Mouse (Mus musculus): ENCODE measurements around the gene Macrod1.

Macrod1 gene

GRCm38 (mm10) chr19:7168423-7168822 is 111.8 kb downstream of the Macrod1 start:
- DNase-seq (ENCODE audit: low read depth, low spot score) = no peak

- peak; percentile 80 for DNase-seq (ENCODE audit: low read depth, low spot score)
Measured at GRCm38 (mm10) chr19:7170916-7171315, 114.3 kb downstream of the Macrod1 start.

- no peak for DNase-seq (ENCODE audit: low read depth, low spot score)
Measured at GRCm38 (mm10) chr19:7171447-7171846, 114.8 kb downstream of the Macrod1 start.

GRCm38 (mm10) chr19:7172051-7172866 is 115.6 kb downstream of the Macrod1 start:
- no peak for DNase-seq (ENCODE audit: low read depth, low spot score)

- no peak for DNase-seq (ENCODE audit: low read depth, low spot score)
Measured at GRCm38 (mm10) chr19:7176041-7176696, 119.6 kb downstream of the Macrod1 start.

- DNase-seq (ENCODE audit: low read depth, low spot score) = no peak
Measured at GRCm38 (mm10) chr19:7177804-7178511, 121.3 kb downstream of the Macrod1 start.

- peak; percentile 51 for DNase-seq (ENCODE audit: low read depth, low spot score)
Measured at GRCm38 (mm10) chr19:7178841-7179452, 122.3 kb downstream of the Macrod1 start.

- DNase-seq (ENCODE audit: low read depth, low spot score) = peak; percentile 43
Measured at GRCm38 (mm10) chr19:7180756-7181405, 124.3 kb downstream of the Macrod1 start.

GRCm38 (mm10) chr19:7181496-7181895 is 124.9 kb downstream of the Macrod1 start:
- no peak for DNase-seq (ENCODE audit: low read depth, low spot score)

- no peak for DNase-seq (ENCODE audit: low read depth, low spot score)
Measured at GRCm38 (mm10) chr19:7182273-7182949, 125.8 kb downstream of the Macrod1 start.

- DNase-seq (ENCODE audit: low read depth, low spot score) = no peak
Measured at GRCm38 (mm10) chr19:7183419-7183818, 126.8 kb downstream of the Macrod1 start.

- no peak for DNase-seq (ENCODE audit: low read depth, low spot score)
Measured at GRCm38 (mm10) chr19:7185059-7185458, 128.4 kb downstream of the Macrod1 start.

- no peak for DNase-seq (ENCODE audit: low read depth, low spot score)
Measured at GRCm38 (mm10) chr19:7185715-7186291, 129.2 kb downstream of the Macrod1 start.

- DNase-seq (ENCODE audit: low read depth, low spot score) = no peak
Measured at GRCm38 (mm10) chr19:7187157-7187556, 130.5 kb downstream of the Macrod1 start.

- no peak for DNase-seq (ENCODE audit: low read depth, low spot score)
Measured at GRCm38 (mm10) chr19:7189026-7189425, 132.4 kb downstream of the Macrod1 start.

GRCm38 (mm10) chr19:7190986-7191385 is 134.4 kb downstream of the Macrod1 start:
- no peak for DNase-seq (ENCODE audit: low read depth, low spot score)

- no peak for DNase-seq (ENCODE audit: low read depth, low spot score)
Measured at GRCm38 (mm10) chr19:7191639-7192038, 135.0 kb downstream of the Macrod1 start.

GRCm38 (mm10) chr19:7192561-7192967 is 136.0 kb downstream of the Macrod1 start:
- no peak for DNase-seq (ENCODE audit: low read depth, low spot score)

- no peak for DNase-seq (ENCODE audit: low read depth, low spot score)
Measured at GRCm38 (mm10) chr19:7195900-7196728, 139.5 kb downstream of the Macrod1 start.
